Mouse (Mus musculus): ENCODE results near the gene Pth.
A peak's percentile ranks its signal among the peaks of the same experiment; 100 is the strongest.

The Pth gene

GRCm38 (mm10) chr7:113388470-113388869, at the start of gene Pth:
Pth (minus strand) TSS chr7:113388570.
- no peak for DNase-seq (ENCODE audit: low spot score)

DNA sequence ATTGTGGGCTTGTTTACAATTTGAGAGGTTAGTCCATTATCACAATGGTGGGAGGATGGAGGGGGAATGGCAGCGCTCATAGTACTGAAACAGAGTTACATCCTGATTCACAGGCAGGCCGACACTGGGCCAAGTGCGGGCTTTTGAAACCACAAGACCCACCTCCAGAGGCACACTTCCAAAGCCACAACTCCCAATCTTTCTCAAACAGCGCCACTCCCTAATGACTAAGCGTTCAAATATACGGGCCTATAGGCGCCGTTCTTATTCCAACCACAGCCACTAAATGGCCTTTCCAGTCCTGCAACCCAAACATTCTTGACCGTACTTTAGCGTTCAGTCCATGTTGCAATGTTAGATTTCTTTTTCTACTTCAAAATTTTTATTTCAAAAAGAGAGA, 47.9 kb upstream of the Pth start:
- DNase-seq (ENCODE audit: low spot score) = no peak

- DNase-seq (ENCODE audit: low spot score) = peak; percentile 76
These were observed 45.9 kb upstream of the Pth start for GRCm38 (mm10) chr7:113434286-113434685.

GRCm38 (mm10) chr7:113433451-113433850, 45.1 kb upstream of the Pth start:
- DNase-seq (ENCODE audit: low spot score) = no peak

DNA sequence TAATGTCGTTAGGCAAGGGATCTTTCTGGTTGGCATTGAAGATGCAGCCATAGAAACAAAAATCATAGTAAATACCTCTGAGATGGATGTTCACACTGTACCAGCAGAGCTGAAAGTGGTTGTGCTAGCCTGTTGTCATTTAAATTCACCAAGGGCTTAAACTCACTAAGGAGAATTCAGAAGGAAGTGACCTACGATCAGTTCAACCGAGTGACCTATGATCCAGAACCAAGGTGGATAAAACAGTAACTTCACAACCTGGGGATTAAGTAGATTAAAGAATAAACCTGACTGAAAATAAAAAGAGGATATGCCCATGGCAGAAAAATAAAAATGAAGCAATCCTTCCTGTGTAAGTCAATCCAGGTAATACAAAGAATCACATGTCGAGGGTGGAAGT, 44.5 kb upstream of the Pth start:
- no peak for DNase-seq (ENCODE audit: low spot score)

DNA sequence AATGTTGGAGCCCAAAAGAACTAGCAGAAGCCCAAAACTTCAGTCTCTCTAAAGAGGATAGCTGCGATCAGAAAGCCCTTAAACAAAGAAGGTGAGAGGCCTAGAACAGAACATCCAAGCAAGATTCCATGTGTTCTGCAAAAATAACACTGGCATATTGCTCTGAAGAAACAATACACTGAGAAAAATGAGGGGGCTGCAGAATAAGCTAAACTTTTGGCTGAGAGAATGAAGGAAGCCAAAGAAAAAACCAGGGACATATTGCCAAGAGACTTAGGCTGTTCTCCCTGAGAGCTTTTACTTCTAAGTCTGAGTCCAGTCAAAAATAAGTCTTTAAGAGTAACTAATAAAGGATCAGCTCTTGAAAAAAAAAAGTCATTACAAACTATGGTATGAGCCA, 32.4 kb upstream of the Pth start:
- no peak for DNase-seq (ENCODE audit: low spot score)

- peak; percentile 9 for DNase-seq (ENCODE audit: low spot score)
These were observed 30.9 kb upstream of the Pth start for GRCm38 (mm10) chr7:113419070-113419782.

DNA sequence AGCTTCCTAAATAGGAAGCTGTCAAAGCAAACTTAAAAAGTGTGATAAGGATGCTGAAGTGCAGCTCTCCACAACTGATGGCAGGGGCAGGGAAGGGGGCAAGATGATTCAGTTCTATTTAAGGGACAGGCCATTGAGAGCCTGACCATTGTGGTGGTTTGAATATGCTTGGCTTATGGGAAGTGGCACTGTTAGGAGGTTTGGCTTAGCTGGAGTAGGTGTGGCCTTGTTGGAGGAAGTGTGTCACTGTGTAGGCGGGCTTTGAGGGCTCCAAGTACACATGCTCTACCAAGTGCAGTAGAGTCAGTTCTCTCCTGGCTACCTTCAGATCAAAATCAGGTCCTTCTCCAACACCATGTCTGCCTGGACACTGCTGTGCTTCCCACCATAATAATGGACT, 28.2 kb upstream of the Pth start:
- no peak for DNase-seq (ENCODE audit: low spot score)

DNA sequence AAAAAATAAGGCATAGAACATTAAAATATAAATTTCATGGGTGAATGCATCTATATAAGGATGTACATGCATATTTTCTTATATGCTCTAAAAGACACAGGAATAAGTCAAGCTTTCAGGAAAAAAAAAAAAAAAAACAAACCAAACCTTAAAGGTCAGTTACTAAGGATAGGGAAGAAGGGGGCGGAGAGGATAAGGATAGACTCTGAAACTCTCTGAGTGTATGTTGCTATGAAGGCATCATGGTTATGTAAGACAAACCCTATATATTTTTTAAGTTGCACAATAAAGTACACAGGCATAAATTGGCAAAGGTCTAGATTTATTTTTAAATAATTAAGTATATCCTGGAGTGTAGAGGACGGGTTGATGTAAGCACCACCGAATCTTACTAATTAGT, 26.9 kb upstream of the Pth start:
- DNase-seq (ENCODE audit: low spot score) = no peak

- DNase-seq (ENCODE audit: low spot score) = no peak
These were observed 20.3 kb upstream of the Pth start for GRCm38 (mm10) chr7:113408712-113409111.

GRCm38 (mm10) chr7:113398083-113398482, 9.7 kb upstream of the Pth start:
- DNase-seq (ENCODE audit: low spot score) = no peak

- DNase-seq (ENCODE audit: low spot score) = no peak
These were observed 8.3 kb upstream of the Pth start for GRCm38 (mm10) chr7:113396661-113397060.

DNA sequence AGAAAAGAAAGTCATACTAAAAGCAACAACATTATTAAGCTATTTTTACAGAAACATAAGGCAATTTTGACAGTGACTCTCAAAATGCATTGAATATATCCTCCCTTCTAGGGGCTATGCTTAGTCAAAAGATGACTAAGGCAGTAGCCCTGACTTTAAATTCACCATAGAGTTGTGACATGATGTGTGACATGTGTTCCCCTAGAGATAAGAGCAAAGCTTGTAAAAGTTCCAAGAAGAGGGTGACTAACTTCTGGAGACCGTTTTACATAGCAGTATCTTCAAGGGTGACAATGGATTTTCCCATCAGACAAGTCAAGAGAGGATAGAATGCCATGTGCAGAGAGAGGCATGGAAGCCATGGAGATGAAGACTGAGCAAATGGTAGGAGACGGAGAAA, 3.2 kb upstream of the Pth start:
- DNase-seq (ENCODE audit: low spot score) = no peak

DNA sequence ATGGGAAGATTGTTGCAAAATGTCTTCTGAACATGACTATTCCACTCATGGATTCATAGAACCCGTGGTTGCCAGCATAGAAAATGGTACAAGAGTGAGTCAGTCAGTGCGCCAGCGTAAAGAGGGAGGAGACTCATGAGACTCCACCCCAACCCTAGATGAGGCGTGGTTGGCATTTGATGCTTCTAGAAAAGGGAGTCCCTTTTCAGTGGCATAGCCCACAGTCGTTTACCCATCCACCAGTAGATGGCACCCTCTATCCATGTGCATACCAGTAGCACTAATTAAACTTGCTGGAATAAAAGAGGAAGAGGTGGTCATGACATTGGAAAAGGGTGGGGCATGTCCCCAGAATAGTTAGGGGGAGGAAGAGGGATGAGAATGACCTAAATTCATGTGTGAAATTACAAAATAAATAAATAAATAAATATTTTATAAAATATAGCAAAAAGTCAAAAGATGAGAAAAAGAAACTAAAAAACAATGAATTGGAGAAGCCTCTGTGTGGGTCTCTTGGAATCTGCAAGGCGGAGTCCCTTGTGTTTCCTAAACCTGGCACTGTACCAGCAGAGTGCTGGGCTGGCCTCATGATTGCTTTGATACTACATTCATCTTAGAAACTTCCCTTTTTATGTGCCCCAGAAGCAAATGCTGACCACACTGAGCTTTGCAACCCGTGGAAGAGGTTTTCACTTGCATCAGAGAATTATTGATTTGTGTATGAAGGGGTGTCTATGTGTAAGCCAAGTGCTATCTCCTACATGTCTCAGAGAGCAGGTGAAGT, 10.3 kb downstream of the Pth start:
- peak; percentile 91 for DNase-seq (ENCODE audit: low spot score)

DNA sequence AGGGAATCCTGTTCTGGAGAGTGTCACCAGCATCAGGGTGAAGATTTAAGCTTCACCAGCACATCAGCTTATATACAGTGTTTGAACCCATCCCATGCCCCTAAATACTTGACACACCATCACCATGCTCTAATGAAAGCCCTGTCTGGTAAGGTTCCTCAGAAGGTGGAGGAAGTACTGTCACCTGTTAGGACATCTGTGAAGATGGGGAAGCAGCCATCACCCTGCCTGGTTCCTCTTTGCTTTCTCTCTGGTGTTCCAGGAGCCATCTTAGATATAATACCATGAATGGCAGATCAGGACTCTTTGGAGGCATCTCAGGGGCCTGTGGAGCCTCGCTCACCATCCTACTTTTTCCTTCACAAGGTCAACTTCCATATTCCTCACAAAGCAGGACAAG, 15.7 kb downstream of the Pth start:
- DNase-seq (ENCODE audit: low spot score) = no peak

DNA sequence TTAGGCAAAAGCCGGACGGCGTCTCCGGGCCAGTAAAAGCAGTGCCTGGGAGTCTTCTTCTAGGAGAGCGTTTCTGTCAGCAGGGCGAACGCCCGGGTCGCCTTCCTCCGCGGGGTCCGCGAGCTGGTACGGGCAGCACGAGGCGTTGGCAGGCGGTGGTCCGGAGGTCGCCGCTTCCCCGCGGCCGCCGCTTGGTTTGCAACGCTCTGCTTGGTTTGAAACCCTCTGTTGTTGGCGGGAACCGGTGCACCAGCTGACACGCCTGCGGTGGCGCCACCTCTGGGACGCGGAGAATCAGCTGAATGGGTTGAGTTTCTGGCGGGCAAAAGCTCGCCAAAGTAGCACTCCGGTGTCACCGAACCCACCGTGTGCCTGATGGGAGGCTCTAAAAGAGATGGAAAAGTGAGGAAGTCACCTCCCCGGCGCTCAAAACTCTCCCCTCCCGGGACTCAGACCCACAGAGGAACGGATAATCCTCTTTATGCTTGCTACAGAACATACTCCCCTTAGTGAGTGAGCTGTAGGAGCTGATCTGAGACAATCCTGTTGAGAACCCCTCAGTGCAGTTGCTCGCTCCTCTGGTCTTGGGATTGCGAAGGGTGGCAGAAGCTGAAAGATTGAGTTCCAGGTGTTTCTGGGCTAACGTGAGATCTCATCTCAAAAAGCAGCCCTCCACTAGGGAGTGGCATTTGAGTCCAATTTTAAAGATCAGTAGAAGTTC, 18.6 kb downstream of the Pth start:
- DNase-seq (ENCODE audit: low spot score) = peak; percentile 83

GRCm38 (mm10) chr7:113368746-113369619, 19.4 kb downstream of the Pth start, which contains the start of gene Btbd10:
Btbd10 (minus strand) TSS chr7:113369392.
- DNase-seq (ENCODE audit: low spot score) = peak; percentile 99

DNA sequence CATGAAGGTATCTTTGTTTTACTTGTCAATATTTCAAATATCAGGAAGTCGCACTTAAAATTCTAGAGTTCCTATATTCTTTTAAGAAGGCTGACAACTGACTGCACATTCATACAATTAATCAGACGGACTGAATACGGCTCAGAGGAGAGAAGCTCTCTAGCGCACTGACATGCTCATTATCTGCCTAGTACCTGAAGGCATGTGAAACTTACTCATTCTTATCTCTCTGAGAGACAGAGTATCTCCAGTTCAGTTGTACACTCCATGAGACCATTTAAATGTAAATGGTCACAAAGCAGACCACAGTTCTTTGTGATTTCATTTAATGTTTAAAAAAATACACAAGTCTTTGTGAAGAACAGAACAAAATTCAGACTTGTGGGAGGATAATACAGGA, 20.9 kb downstream of the Pth start:
- no peak for DNase-seq (ENCODE audit: low spot score)

DNA sequence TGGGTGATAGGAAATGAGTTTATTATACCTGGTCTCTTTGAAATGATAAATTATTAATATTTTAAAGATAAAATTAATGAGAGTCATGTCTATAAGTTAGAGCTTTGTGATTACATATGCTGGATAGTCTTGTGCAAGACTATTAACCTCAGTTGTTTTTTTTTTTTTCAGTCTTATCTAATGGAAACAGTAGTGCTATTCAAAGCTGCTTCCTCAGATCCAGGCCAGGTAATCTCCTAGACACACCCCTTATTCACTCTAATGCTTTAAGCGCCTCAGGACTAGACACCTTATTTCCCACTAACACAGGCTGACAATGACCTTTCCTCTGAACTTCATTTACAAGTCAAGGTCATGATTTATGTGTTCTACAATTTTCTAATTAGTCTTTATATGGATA, 39.3 kb downstream of the Pth start:
- DNase-seq (ENCODE audit: low spot score) = no peak

- no peak for DNase-seq (ENCODE audit: low spot score)
These were observed 40.7 kb downstream of the Pth start for GRCm38 (mm10) chr7:113347694-113348093.

GRCm38 (mm10) chr7:113347271-113347670, 41.1 kb downstream of the Pth start:
- no peak for DNase-seq (ENCODE audit: low spot score)
